Mouse (Mus musculus): ENCODE data around the gene Uvrag. TPM values are rescaled to one million over a fixed set of nuclear protein-coding genes. Genes with fewer than 3 reads are reported as not detected.

Gene Uvrag
- polyA plus RNA-seq (2015; fragmentation: Nextera tagmentation; extraction: Ambion mirVana) = 19.1 and 22.6 TPM in 2 replicates

GRCm38 (mm10) chr7:99140984-99141918, at the start of gene Uvrag:
Uvrag (minus strand) TSS chr7:99141141.
- peak within 1 kb of the TSS; percentile 86 for H3K9ac ChIP-seq
- H3K4me3 ChIP-seq (replicated peaks) = peak within 1 kb of the TSS; percentile 97
- under 1% methylated on average over 51 of the region's 51 CpGs for WGBS
- peak within 1 kb of the TSS; percentile 89 for H3K27ac ChIP-seq
- H3K4me2 ChIP-seq = peak within 1 kb of the TSS; percentile 73
- H3K9me3 ChIP-seq (replicated peaks) = no peaks in the 10 kb centered on the region
- H3K36me3 ChIP-seq = no peaks in the 10 kb centered on the region
- peaks cover 22% of the 10 kb centered on the region for H3K4me1 ChIP-seq
- ATAC-seq (replicated peaks; ENCODE audit: low FRiP score) = peak; percentile 98
- H3K27me3 ChIP-seq = no peaks in the 10 kb centered on the region

- no peak for ATAC-seq (replicated peaks; ENCODE audit: low FRiP score)
- no peak overlapping the region for H3K27ac ChIP-seq
- H3K27me3 ChIP-seq = peaks cover 4% of the 10 kb centered on the region; the same call in 1 of the 2 replicates
- no peaks in the 10 kb centered on the region for H3K4me1 ChIP-seq
- WGBS = 70% methylated on average over 5 of the region's 5 CpGs
- H3K4me3 ChIP-seq (replicated peaks) = no peak overlapping the region
- H3K4me2 ChIP-seq = no peak overlapping the region
- H3K36me3 ChIP-seq = no peaks in the 10 kb centered on the region
- H3K9me3 ChIP-seq (replicated peaks) = no peaks in the 10 kb centered on the region
- no peak overlapping the region for H3K9ac ChIP-seq
These were observed 48.9 kb upstream of the Uvrag start for GRCm38 (mm10) chr7:99189885-99190284.

- Histone ChIP-seq H3K27me3 (peaks cover 12% of the 10 kb centered on the region; the same call in 1 of the 2 replicates), H3K27ac (no peak overlapping the region), H3K9me3 (replicated peaks) (no peaks in the 10 kb centered on the region), H3K9ac (no peak overlapping the region), H3K4me3 (replicated peaks) (no peak overlapping the region), H3K4me2 (no peak overlapping the region), H3K4me1 (no peaks in the 10 kb centered on the region), H3K36me3 (no peaks in the 10 kb centered on the region)
- 76% methylated on average over 6 of the region's 6 CpGs for WGBS
- no peak for ATAC-seq (replicated peaks; ENCODE audit: low FRiP score)
These were observed 47.7 kb upstream of the Uvrag start for GRCm38 (mm10) chr7:99188630-99189029.

- ATAC-seq (replicated peaks; ENCODE audit: low FRiP score) = no peak
- H3K9me3 ChIP-seq (replicated peaks) = no peaks in the 10 kb centered on the region
- no peak overlapping the region for H3K4me3 ChIP-seq (replicated peaks)
- H3K9ac ChIP-seq = no peak overlapping the region
- no peaks in the 10 kb centered on the region for H3K36me3 ChIP-seq
- no peak overlapping the region for H3K27ac ChIP-seq
- peaks cover 12% of the 10 kb centered on the region; the same call in 1 of the 2 replicates for H3K27me3 ChIP-seq
- peaks cover 5% of the 10 kb centered on the region; the same call in 1 of the 2 replicates for H3K4me1 ChIP-seq
- no peak overlapping the region for H3K4me2 ChIP-seq
- 84% methylated on average over 5 of the region's 5 CpGs for WGBS
These were observed 46.5 kb upstream of the Uvrag start for GRCm38 (mm10) chr7:99187451-99187850.

- H3K4me2 ChIP-seq = no peak overlapping the region
- no peak overlapping the region for H3K4me3 ChIP-seq (replicated peaks)
- 86% methylated on average over 3 of the region's 3 CpGs for WGBS
- no peak overlapping the region for H3K9ac ChIP-seq
- H3K27me3 ChIP-seq = peaks cover 19% of the 10 kb centered on the region; the same call in 1 of the 2 replicates
- no peaks in the 10 kb centered on the region for H3K9me3 ChIP-seq (replicated peaks)
- H3K4me1 ChIP-seq = peaks cover 18% of the 10 kb centered on the region
- no peaks in the 10 kb centered on the region for H3K36me3 ChIP-seq
- no peak for ATAC-seq (replicated peaks; ENCODE audit: low FRiP score)
- no peak overlapping the region for H3K27ac ChIP-seq
These were observed 44.5 kb upstream of the Uvrag start for GRCm38 (mm10) chr7:99185405-99185804.

GRCm38 (mm10) chr7:99183751-99184150, 42.8 kb upstream of the Uvrag start:
- Histone ChIP-seq H3K36me3 (no peaks in the 10 kb centered on the region), H3K27me3 (peaks cover 19% of the 10 kb centered on the region; the same call in 1 of the 2 replicates), H3K27ac (no peak overlapping the region), H3K9ac (no peak overlapping the region), H3K9me3 (replicated peaks) (no peaks in the 10 kb centered on the region), H3K4me3 (replicated peaks) (no peak overlapping the region), H3K4me1 (peaks cover 18% of the 10 kb centered on the region), H3K4me2 (0 out of 2 replicates have a peak overlapping the region, but pooled peaks have one; percentile 98)
- 71% methylated on average over 6 of the region's 6 CpGs for WGBS
- ATAC-seq (replicated peaks; ENCODE audit: low FRiP score) = no peak

- ATAC-seq (replicated peaks; ENCODE audit: low FRiP score) = peak; percentile 94
- under 1% methylated on average over 63 of the region's 63 CpGs for WGBS
These were observed 41.7 kb upstream of the Uvrag start, which contains the start of gene Dgat2 for GRCm38 (mm10) chr7:99182432-99183172. Dgat2 (minus strand) TSS chr7:99182719.

GRCm38 (mm10) chr7:99181619-99182431, 40.9 kb upstream of the Uvrag start:
- 22% methylated on average over 14 of the region's 14 CpGs for WGBS
- ATAC-seq (replicated peaks; ENCODE audit: low FRiP score) = peak; percentile 41
- H3K36me3 ChIP-seq = no peaks in the 10 kb centered on the region
- H3K27ac ChIP-seq = peak overlapping the region; percentile 85; the same call in 1 of the 2 replicates
- H3K4me1 ChIP-seq = peaks cover 18% of the 10 kb centered on the region
- no peaks in the 10 kb centered on the region for H3K9me3 ChIP-seq (replicated peaks)
- peak overlapping the region; percentile 66 for H3K9ac ChIP-seq
- peaks cover 19% of the 10 kb centered on the region; the same call in 1 of the 2 replicates for H3K27me3 ChIP-seq
- peak overlapping the region; percentile 66 for H3K4me3 ChIP-seq (replicated peaks)
- peak overlapping the region; percentile 98 for H3K4me2 ChIP-seq

More at GRCm38 (mm10) chr7:99182432-99183172, 41.7 kb upstream of the Uvrag start, which contains the start of gene Dgat2:
- Histone ChIP-seq H3K4me3 (replicated peaks) (peak within 1 kb of the TSS; percentile 66), H3K27me3 (peaks cover 19% of the 10 kb centered on the region; the same call in 1 of the 2 replicates), H3K36me3 (no peaks in the 10 kb centered on the region), H3K27ac (peak within 1 kb of the TSS; percentile 85), H3K4me2 (peak within 1 kb of the TSS; percentile 98), H3K9me3 (replicated peaks) (no peaks in the 10 kb centered on the region), H3K9ac (peak within 1 kb of the TSS; percentile 66), H3K4me1 (peaks cover 18% of the 10 kb centered on the region)

- ATAC-seq (replicated peaks; ENCODE audit: low FRiP score) = no peak
- Histone ChIP-seq H3K9me3 (replicated peaks) (no peaks in the 10 kb centered on the region), H3K4me1 (peaks cover 20% of the 10 kb centered on the region), H3K36me3 (no peaks in the 10 kb centered on the region), H3K4me3 (replicated peaks) (no peak overlapping the region), H3K9ac (no peak overlapping the region), H3K4me2 (no peak overlapping the region), H3K27ac (no peak overlapping the region), H3K27me3 (peaks cover 15% of the 10 kb centered on the region; the same call in 1 of the 2 replicates)
- WGBS = 68% methylated on average over 1 of the region's 1 CpGs
These were observed 39.2 kb upstream of the Uvrag start for GRCm38 (mm10) chr7:99180162-99180561.

- no peak for ATAC-seq (replicated peaks; ENCODE audit: low FRiP score)
- no peaks in the 10 kb centered on the region for H3K9me3 ChIP-seq (replicated peaks)
- peaks cover 26% of the 10 kb centered on the region for H3K4me1 ChIP-seq
- no peak overlapping the region for H3K4me3 ChIP-seq (replicated peaks)
- H3K4me2 ChIP-seq = no peak overlapping the region
- H3K27ac ChIP-seq = no peak overlapping the region
- H3K36me3 ChIP-seq = no peaks in the 10 kb centered on the region
- H3K9ac ChIP-seq = no peak overlapping the region
- WGBS = 89% methylated on average over 9 of the region's 9 CpGs
- peaks cover 13% of the 10 kb centered on the region; the same call in 1 of the 2 replicates for H3K27me3 ChIP-seq
These were observed 38.3 kb upstream of the Uvrag start for GRCm38 (mm10) chr7:99179271-99179670.

GRCm38 (mm10) chr7:99177386-99177785, 36.4 kb upstream of the Uvrag start:
- ATAC-seq (replicated peaks; ENCODE audit: low FRiP score) = no peak
- H3K27me3 ChIP-seq = peaks cover 7% of the 10 kb centered on the region; the same call in 1 of the 2 replicates
- WGBS = 78% methylated on average over 5 of the region's 5 CpGs
- no peak overlapping the region for H3K4me2 ChIP-seq
- H3K4me1 ChIP-seq = peaks cover 20% of the 10 kb centered on the region
- no peaks in the 10 kb centered on the region for H3K9me3 ChIP-seq (replicated peaks)
- no peak overlapping the region for H3K9ac ChIP-seq
- H3K27ac ChIP-seq = no peak overlapping the region
- H3K36me3 ChIP-seq = no peaks in the 10 kb centered on the region
- no peak overlapping the region for H3K4me3 ChIP-seq (replicated peaks)
